Mouse (Mus musculus) adrenal gland, adult (tissue): ENCODE results near the gene Hddc3.

ENCODE experiments used
- DNase-seq, 2 experiments: peaks; one replicate each; pipeline ENCODE4 v3.0.0; 2022 to 2023; ENCODE audit warnings: low spot score in 1 of 2; ENCODE audit not compliant: inconsistent age in 2 of 2

Hddc3 gene

DNA sequence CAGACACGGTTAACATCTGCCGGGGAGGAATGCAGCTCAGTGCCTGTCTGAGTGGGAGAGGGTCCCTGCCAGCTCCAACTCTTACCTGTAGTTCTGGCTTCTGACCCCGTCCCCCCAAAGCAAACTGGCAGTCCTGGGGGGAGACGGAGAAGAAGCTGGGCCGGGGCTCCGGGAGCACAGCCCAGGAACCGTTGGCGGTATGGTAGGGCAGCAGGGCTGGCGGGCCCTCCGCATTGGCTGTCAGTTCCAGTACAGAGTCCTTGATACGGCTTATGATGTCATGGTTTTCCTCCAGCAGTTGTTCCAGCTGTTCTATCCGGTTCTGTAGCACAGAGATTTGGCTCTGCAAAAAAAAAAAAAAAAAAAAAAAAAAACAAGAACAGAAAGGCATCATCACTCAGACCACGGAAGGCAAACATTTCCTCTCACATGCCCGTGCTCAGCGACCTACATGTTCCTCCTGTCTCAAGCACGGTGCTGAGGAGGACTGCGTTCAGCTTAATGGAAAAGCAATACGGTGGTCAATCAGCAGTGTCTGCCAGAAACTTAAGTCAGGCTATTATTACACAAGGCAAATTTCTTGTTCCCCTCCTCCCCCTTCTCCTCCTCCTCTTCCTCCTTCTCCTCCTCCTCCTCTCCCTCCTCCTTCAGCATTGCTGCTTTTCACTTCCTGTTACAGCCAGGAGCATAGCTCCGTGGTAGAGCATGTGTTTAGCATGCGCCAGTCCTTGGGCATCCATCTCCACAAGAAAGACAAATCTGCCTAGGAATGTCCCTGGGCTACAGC, 25.9 kb downstream of the Hddc3 start:
- DNase-seq = peak; percentile 64 to 73

DNA sequence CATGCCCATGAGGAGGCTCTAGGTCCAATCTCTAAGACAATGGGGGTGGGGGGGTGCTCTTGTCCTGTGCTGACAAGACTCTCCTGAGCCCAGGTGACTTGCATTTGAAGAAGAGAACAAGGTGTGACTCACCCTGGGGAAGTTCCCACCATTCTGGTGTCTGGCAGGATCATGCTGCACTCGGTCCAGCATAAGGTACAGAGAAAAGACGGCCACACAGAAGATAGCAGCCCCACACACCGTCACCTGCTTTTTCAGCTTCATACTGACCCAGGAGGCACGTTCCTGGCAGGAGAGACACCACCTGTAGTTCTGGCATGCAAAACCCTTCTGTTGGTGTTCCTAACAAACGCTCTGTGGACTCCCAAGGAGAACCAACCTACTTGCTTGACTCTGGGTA, 26.6 kb downstream of the Hddc3 start:
- DNase-seq = no peak

DNA sequence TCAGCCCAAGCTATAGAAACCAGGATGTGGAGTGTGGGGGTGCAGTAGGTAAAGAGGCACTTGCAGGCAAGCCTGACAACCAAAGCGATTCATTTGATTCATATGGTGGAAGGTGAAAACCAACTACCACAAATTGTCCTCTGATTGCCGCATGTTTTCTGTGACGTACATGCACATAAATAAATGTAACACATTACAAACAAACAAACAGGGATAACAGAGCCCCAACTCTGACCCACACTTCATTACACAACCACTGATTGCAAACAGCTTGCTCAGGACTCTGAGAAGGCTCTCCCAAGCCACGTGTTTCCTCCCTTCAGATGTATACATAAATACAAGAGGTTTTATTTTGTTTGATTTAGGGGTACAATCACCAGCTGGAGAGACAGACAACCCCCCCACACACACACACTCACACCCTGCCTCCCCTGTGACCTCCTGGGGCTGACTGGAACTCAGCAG, 27.1 kb downstream of the Hddc3 start:
- peak in 1 of 2 experiments; percentile 65 for DNase-seq

DNA sequence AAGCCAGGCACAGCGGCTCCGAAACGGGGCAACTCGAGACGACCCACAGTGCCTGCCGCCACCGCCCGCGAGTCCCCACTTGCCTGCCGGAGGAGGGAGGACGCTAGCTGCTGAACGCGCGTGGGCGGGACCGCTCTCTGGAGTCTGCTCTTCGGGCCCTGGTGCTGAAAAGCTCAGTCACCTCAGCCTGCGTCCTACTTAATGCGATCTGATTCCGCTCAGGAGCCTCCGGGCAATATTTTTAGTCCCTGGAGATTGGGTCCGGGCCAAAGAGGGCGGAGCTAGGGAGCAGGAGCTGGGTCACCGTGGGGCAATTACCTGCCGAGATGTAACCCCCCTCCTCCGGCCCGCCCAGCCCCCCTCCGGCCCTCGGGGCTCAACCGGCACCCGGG, 27.7 kb downstream of the Hddc3 start:
- peak; percentile 86 to 95 for DNase-seq

DNA sequence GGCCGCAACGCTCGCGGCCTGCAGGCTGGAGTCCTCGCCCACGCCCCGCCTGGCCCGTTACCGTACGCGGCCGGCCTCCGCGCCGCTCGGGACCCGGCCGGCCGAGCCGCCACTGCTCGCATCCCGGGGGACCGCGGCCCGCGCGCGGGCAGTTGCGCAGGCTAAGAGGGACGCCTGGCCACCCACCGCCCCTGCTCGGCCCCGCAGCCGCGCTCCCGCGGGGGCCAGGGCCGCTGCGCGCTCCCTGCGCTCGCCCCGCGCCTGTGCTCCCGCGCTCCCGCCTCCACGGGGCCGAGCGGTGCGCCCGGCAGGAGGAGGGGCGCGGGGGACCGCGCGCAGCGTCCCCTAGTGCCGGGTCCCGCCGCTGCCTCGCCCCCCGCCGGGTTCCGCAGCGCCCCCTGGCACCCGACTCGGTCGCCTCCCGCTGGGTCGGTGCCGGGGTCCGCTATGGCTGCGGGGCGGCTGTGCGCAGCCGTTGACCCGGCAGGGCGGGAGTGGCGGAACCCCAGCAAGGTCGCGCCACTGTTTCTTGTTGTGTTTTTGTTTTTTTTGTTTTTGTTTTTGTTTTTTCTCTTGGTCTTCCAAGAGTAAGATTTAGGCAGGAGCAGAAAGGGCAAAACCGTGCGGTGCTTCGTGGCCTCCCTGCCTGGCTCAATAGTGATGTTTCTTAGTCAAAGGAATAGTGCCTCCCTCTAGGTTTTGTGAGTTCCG, 28.3 kb downstream of the Hddc3 start, which contains the start of gene Man2a2:
Man2a2 (minus strand) TSS at position 335 of the 711 bp plus-strand sequence.
- DNase-seq = peak; percentile 87 to 93

DNA sequence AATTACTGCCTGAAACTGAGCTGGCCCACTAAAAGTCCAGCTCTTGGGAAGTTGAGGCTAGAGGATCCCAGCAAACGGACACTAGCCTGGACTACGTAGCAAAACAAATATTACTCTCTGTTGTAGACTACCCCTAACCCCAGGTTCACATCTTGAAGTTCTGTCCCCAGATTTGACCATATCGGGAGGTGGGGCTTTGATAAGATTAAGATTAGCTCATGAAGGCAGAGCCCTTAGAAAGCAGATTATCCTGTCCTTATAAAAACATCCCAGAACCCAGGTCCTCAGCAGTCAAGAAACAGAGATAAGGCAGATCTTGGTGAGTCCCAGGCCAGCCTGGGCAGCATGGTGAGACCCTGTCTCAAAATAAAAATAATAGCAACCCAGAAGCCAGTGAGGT, 29.3 kb downstream of the Hddc3 start:
- DNase-seq = no peak

DNA sequence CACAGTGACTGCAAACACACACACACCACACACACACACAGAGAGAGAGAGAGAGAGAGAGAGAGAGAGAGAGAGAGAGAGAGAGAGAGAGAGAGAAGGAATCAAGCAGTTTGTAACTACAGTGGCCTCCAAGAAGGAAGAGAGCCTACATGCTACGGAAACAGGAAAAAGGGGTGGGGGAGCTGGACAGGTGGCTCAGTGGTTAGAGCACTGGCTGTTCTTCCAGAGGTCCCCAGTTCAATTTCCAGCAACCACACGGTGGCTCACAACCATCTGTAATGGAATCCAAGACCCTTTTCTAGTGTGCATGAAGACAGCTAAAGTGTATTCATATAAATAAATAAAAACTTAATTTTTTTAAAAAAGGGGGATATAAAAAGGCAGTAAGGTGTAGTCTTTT, 29.8 kb downstream of the Hddc3 start:
- no peak for DNase-seq

DNA sequence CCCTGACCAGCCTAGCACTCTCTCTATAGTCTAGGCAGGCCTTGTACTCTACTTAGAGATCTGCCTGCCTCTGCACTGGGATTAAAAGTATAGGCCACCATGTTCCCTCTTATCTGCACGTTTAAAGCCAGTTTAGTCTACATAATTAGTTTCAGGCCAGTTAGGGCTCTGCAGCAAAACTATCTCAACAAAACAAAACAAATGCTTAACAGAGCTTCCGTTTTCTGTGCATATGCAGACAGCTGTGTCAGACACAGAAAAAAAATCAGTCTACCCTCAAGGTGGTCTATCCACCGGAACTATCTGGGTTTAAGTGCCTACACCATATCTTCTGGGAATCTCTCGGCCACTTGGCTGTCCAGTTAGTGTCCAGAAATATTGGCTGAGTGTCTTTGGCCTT, 30.4 kb downstream of the Hddc3 start:
- no peak for DNase-seq

DNA sequence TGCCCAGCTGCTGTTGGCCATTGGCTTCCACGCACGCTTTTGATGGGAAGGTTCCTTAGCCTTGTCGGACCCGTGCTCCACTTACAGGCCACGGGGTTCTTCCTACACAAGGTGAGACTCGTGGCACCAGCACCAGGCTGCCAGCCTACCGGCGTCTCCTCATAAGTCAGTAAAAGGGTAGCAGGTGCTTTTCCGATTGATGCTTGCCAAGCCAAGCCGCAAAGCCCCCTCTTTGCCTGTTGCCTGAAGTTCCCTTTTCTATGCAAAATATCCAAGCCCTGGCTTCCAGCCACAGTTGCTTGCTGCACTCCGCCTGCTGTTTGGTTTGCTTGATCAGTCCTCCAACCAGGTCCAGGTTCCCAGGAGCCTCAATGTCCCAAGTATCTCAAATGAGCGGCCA, 30.9 kb downstream of the Hddc3 start:
- no peak for DNase-seq

DNA sequence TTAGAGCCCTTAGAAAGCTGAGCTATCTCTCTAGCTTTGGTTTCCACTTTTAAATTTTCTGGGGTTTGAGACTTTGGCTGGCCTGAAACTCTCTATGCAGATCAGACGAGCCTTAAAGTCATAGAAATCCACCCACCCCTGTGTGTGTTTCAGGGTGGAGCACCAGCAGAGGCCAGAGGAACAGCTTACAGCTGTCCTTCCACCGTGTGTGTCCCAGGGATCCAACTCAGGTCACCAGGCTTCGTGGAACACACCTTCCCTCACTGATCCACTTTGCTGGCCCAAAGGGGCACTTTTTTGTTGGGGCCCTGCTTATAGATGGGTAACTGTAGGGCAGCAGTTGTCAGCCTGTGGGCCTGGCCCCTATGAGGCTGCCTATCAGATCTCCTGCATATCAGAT, 31.4 kb downstream of the Hddc3 start:
- peak in 1 of 2 experiments; percentile 42 for DNase-seq

DNA sequence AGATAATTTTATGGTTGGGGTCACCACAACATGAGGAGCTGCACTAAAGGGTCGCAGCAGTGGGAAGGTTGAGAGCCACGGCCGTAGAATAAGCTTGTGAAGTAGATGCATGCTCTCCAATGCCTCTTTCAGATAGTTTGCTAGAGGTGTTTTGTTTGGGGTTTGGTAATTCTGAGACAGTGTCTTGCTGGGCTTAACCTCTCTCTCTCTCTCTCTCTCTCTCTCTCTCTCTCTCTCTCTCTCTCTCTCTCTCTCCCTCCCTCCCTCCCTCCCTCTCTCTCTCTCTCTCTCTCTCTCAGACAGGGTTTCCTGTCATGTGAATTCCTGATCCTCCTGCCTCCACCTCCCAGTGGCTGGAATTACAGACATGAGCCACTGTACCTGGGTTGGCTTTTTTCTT, 31.8 kb downstream of the Hddc3 start:
- no peak for DNase-seq

DNA sequence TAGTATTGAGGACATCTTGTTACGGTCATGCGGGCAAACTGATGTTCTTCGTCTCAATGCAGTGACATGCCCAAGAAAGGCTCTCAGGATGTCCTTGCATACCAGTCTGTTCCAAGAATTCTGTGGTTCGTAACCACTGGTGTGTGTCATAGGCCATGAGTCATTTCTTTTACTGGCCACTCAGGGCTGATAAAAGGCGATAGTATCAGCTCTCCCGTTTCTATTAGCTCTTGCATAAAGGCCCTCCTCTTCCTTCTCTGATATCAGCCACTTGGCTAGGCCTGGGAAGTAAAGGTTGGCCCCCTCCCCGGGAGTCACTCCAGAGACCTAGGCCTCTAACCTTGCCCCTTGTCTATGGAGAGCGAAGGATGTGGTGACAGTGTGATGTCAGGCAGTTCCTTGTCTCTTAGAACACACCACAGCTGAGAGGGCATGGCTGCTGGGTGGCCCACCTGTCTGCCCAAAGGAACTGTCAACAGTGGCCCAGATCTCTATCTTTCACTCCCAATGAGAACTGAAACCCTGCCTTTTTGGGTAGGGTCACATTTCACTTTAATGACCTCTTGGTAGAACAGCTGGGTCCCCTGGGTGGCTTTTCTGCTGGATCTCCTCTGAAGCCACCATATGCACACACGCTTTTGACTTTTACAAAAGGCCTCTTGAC, 32.6 kb downstream of the Hddc3 start:
- DNase-seq = peak; percentile 80 to 92

DNA sequence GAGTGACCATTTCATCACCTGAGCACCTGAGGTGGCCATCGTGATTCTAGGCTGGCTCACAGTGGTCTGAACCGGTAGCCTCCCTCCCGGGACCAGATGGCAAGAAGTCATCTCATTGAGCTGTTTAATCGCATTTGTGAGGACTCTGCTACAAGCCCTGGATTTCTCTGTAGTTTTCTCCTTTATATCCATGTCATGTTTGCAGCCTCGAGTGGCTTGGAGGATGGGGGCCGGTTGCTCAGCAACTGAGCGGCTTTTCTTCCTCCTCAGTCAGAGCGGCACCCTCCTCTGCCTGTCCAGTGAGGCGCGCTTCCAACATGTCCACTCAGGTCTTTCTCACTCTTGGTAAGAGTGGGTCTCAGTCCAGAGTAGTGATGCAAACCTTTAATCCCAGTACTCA, 33.3 kb downstream of the Hddc3 start:
- DNase-seq = peak in 1 of 2 experiments; percentile 50

DNA sequence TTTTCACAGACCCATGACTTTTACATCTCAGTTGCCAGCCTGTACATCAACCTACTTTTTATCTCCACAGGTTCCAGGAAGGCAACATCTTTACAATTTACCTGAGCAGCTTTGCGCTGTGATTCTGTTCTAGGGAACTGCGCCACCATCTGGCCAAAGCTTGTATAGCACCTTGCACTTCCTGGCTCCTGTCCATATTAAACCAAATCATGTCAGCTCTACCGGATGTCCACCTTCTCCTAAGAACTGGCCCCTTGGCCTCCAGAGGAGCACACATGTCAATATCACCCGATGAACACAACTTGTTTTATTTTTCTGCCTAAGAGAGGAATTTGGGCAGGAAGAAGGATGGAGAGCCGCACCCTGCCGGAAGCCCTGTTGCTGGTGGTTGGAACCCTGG, 34.6 kb downstream of the Hddc3 start:
- DNase-seq = peak; percentile 68 to 93

DNA sequence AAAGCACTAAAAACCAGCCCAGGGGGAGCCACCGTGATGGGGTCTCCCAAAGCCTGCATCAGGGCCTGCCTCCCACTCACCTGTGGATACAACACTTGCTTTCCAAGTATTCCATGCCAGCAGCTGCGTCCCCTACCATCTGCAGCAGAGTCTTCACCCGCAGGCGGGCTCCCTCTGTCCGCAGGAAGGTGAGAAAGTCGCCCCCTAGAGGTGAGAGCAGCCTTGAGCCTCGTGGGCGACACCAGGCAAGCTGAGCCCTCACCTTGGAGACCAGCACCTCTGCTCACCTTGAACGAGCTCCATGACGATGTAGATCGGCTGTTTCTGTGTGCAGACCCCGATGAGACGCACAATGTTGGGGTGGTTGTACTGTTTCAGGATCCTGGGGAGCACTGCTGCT, 36.6 kb downstream of the Hddc3 start:
- peak; percentile 55 to 76 for DNase-seq

DNA sequence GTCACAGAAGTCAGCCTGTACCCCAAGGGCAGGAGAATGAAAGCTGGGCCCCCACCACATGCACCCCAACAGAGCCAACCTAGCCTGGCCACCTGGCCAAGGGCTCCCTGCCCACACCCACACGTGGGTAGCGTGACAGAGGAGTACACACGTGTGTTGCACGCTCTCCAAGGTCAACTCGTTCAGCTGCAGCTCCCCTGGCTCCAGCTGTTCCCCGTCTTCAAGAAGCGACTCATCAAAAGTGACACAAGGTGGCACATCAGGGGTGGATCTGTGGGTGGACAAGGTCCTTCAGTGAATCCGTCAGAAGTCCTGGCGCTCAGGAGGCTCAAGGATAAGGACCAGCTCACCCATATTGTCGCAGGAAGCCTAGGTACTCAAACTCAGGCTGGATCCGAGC, 40.0 kb downstream of the Hddc3 start:
- peak in 1 of 2 experiments; percentile 67 for DNase-seq

DNA sequence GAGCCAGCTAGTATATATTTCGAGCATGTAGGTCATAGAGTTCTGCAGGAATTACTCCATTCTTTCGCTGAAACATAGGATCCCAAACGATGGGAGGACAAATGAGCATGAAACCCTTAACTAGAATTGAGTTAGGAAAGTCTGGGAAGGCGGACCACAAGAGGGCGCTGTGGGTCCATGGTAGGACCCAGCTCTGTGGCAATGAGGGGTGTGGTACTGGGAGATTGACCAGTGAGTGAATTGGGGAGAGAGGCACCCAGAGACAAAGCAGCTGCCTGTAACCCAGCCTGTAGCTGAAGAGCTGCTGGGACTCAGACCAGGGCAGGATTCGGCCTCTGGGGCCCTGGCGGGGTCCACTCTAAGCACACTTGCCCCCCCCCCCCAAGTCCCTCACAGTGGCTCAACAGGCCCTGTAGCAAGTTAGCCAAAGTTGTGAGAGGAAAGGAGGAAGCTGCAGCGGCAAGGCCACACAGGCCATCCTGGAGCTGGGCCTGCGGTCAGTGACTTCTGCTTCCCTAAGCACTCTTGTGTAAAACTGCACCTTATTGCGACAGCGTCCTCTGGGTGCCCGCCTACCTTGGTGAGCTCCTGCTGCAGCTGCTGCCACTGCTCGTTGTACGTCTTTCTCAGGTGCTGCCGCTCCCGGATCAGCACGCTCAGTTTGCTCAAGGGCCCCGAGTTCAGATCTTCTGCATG, 43.5 kb downstream of the Hddc3 start:
- DNase-seq = peak; percentile 88 to 96

DNA sequence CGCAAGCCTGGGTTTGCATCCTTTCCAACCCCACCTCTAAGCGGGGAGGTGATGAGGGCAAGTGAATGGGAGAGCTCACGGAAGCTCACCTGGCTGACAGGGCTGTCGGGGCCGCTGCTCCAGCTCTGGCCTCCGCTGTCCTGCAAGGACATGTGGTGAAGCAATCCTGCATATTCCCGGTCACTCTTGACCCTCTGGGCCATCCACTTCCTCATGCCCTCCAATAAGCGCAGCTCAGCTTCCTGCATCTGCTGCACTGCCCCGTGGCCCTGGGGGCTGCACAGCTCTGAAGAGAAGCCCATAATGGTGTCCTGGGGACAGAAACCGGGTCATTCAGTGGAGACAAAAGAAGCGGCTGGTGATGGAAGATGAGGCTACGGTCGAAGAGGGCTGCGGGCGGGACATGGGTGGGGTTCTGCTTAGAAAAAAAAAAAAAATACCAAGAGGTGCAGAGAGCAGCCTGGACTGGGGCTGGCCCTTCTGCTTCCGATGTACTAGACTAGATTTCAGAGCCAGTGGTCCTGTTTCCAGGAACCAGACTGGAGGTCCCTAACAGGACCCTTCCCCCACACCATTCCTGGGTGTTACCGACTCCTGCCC, 44.2 kb downstream of the Hddc3 start:
- DNase-seq = peak; percentile 32 to 76

DNA sequence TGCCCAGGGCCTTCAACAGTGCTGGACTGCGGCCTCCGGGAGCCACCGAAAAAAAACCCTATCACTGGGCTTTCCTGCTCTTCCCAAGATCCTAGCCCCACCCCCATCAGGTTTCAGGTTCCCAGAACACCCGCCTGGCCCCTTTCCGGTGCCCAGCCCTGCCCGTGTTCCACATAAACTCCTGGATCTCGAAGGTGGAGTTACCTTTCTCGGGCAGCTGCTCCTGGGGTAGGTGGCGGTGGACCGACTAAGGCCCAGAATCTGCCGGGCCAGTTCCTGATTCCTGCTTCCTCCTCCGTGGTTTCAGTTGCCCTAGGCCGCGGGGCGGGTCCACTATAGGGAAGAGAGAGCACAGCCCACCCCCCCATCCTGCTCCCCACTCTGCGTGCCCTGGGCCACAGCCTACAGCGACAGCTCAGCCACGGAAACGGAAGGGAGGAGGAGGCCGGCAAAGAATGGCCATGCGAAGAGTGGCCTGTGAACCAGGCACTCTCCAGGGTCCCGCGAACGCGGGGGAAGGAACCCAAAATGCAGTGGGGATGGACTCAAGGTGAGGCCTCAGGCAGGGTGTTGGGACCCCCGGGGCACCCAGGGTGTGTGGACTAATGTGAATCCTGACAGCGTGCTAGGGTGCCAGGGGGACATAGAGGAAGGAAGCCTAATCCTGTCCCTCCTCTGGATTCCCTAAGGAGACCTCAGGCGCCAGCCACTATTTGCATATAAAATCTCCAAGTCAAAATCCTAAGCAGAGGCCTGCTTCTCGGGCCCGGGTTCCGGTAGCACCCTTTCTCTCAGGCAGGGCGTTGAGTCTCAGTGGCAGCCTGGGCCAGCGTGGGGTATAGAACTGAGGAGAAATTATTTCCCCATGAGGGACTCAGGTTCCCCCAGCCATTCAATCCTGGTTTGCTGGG, 45.0 kb downstream of the Hddc3 start, which contains the start of gene Fes:
Fes (minus strand) TSS at position 314 of the 911 bp plus-strand sequence.
- peak; percentile 70 to 83 for DNase-seq

DNA sequence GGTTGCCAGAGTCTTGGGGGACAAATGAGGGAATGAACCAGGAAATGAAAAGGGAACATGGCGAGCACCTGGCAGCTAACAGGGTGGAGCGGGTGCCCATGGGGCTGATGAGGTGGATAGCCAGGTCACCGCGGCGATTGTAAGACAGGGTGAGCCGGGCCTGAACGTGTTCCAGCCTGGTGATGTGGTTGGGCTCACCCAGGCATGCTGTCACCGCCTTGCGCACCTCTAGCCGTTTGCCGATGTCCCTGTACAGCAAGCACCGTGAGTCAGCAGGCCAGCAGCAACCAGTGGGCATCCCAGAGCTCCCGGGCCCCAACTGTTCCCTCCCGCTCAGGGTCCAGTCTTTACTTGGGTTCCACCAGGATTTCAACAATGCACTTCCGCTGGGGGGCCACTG, 49.2 kb downstream of the Hddc3 start:
- no peak for DNase-seq
